Mouse (Mus musculus): ENCODE results near the gene Ndufs5. TPM values are rescaled to one million over a fixed set of nuclear protein-coding genes. Genes with fewer than 3 reads are reported as not detected.

Gene Ndufs5
- total RNA-seq (2023): 10 to 100 TPM; 39.1 to 44.6 TPM

GRCm38 (mm10) chr4:123717574-123718433 is at the start of gene Ndufs5:
TSS of gene Ndufs5 (minus strand) at chr4:123718202.

GRCm38 (mm10) chr4:123750152-123750651 is 32.2 kb upstream of the Ndufs5 start, which contains the start of gene Akirin1:
TSS of gene Akirin1 (minus strand) at chr4:123750345.

GRCm38 (mm10) chr4:123684260-123684659 is 33.7 kb downstream of the Ndufs5 start, which contains the start of gene Macf1:
TSS of gene Macf1 (minus strand) at chr4:123684360.

Other genes with a start within 250 kb of the Ndufs5 start
- 100 to 1,000 TPM; 160 to 173 TPM for gene Macf1, start 33.8 kb downstream of the Ndufs5 start, total RNA-seq (2023)
- 10 to 100 TPM; 53.5 to 54.4 TPM for gene Akirin1, start 32.1 kb upstream of the Ndufs5 start, total RNA-seq (2023)
- gene Rhbdl2, start 69.7 kb upstream of the Ndufs5 start, total RNA-seq (2023): not detected
- gene 4933427I04Rik, start 141.5 kb upstream of the Ndufs5 start, total RNA-seq (2023): not detected
- gene Mycbp, start 186.6 kb upstream of the Ndufs5 start, total RNA-seq (2023): 10 to 100 TPM in 1 of 2 experiments, 1 to 10 TPM in 1; 8.3 to 14.3 TPM
- 10 to 100 TPM; 50.8 to 62.0 TPM for gene Rragc, start 199.2 kb upstream of the Ndufs5 start, total RNA-seq (2023)
- 1 to 10 TPM in 1 of 2 experiments, under 1 TPM in 1; 0.84 to 1.0 TPM for gene 4930535I16Rik, start 199.8 kb upstream of the Ndufs5 start, total RNA-seq (2023)